Mouse (Mus musculus): Measurements from ENCODE around the gene Atpaf2. TPM values are rescaled to one million over a fixed set of nuclear protein-coding genes. Genes with fewer than 3 reads are reported as not detected.

Atpaf2 gene
- polyA plus RNA-seq, 1 experiment from 2014 or later: 60.3 TPM

DNA sequence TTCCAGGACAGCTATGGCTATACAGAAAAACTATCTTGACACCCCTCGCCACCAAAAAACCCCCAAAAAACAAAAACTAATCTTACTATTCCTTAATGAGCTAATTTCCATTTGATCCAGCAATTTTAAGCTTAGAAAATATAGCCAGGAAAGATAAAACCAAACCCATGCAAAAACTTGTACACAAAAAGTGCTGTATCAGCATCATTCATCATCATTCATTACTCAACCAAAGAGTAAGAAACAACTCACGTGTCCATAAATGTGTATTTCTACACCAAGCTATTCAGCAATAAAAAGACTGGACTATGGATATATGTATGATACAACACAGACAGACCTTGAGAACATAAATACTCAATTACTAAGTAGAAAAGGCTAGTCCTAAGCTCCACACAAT, 5.3 kb downstream of the Atpaf2 start:
- no peaks in the 10 kb centered on the region for H3K27me3 ChIP-seq (replicated peaks; ENCODE audit: control insufficient read depth, insufficient read depth, low read length)
- no peak overlapping the region for H3K9ac ChIP-seq (ENCODE audit: low read depth, low read length)
- 0 out of 2 replicates have a peak overlapping the region, but pooled peaks have one; percentile 41 for H3K27ac ChIP-seq (ENCODE audit: low read depth, low read length)
- H3K9me3 ChIP-seq (ENCODE audit: control insufficient read depth): no peaks in the 10 kb centered on the region
- no peak overlapping the region for H3K4me3 ChIP-seq (ENCODE audit: low read depth, low read length)
- H3K4me1 ChIP-seq (replicated peaks; ENCODE audit: control insufficient read depth, insufficient read depth, low read length): peaks cover 3% of the 10 kb centered on the region; the same call in 1 of the 2 replicates
- 66% methylated on average over 2 of the region's 2 CpGs for WGBS
- no peak for TF ChIP-seq CTCF (IDR thresholded peaks at IDR 0.05; ENCODE audit: low read depth)
- no peak overlapping the region for H3K4me2 ChIP-seq (replicated peaks; ENCODE audit: low read depth)
- no peak for ATAC-seq
- peaks cover 13% of the 10 kb centered on the region for H3K36me3 ChIP-seq (ENCODE audit: control insufficient read depth, insufficient read depth)

DNA sequence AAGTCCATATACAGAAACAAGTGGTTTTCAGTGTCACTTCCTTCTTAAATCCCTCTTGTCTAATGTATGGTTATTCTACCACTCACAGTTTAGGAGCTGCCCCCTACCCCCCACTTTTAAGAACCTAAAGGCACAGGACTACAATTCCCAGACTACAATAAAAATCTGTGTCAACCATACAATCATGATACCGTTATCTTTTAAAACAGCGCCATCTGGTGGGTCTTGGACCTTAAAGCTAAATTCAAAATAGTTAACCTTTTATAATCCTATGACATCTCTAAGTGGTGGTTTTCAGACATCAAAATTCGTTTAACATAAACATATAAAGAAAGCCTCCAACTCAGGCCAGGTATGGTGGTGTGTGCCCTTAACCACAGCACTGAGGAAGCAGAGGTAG, 6.1 kb downstream of the Atpaf2 start:
- Histone ChIP-seq H3K27ac (ENCODE audit: low read depth, low read length) (no peak overlapping the region), H3K36me3 (ENCODE audit: control insufficient read depth, insufficient read depth) (peaks cover 19% of the 10 kb centered on the region), H3K4me1 (replicated peaks; ENCODE audit: control insufficient read depth, insufficient read depth, low read length) (peaks cover 3% of the 10 kb centered on the region; the same call in 1 of the 2 replicates), H3K9me3 (ENCODE audit: control insufficient read depth) (no peaks in the 10 kb centered on the region), H3K27me3 (replicated peaks; ENCODE audit: control insufficient read depth, insufficient read depth, low read length) (no peaks in the 10 kb centered on the region), H3K4me3 (ENCODE audit: low read depth, low read length) (no peak overlapping the region), H3K4me2 (replicated peaks; ENCODE audit: low read depth) (no peak overlapping the region), H3K9ac (ENCODE audit: low read depth, low read length) (no peak overlapping the region)
- ATAC-seq: no peak
- TF ChIP-seq CTCF (IDR thresholded peaks at IDR 0.05; ENCODE audit: low read depth): peak; percentile 77
- WGBS: 7% methylated on average over 3 of the region's 3 CpGs

DNA sequence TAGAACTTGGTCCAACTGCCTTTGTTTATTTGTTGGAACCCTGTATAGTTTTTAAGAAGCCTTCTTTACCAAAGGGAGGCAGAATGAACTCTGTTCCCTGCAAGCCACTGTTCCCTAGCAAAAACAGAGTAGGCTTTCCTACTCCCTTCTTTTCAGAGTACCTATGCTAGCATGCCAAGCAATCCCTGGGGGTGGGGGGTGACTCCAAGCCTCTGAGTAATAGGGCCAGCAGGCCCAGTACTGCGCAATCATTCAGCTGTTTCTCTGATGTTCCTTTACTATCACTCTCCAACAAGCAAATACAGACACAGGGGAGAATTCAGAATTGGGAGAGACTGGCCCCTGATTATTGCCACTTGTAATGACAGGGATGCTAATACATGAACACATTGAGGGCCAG, 11.7 kb downstream of the Atpaf2 start:
- TF ChIP-seq CTCF (IDR thresholded peaks at IDR 0.05; ENCODE audit: low read depth): no peak
- H3K9ac ChIP-seq (ENCODE audit: low read depth, low read length): no peak overlapping the region
- no peak overlapping the region for H3K4me3 ChIP-seq (ENCODE audit: low read depth, low read length)
- no peak for ATAC-seq
- 94% methylated on average over 1 of the region's 1 CpGs for WGBS
- H3K36me3 ChIP-seq (ENCODE audit: control insufficient read depth, insufficient read depth): peaks cover 72% of the 10 kb centered on the region
- H3K27me3 ChIP-seq (replicated peaks; ENCODE audit: control insufficient read depth, insufficient read depth, low read length): no peaks in the 10 kb centered on the region
- H3K27ac ChIP-seq (ENCODE audit: low read depth, low read length): no peak overlapping the region
- no peak overlapping the region for H3K4me2 ChIP-seq (replicated peaks; ENCODE audit: low read depth)
- H3K9me3 ChIP-seq (ENCODE audit: control insufficient read depth): no peaks in the 10 kb centered on the region
- H3K4me1 ChIP-seq (replicated peaks; ENCODE audit: control insufficient read depth, insufficient read depth, low read length): no peaks in the 10 kb centered on the region

DNA sequence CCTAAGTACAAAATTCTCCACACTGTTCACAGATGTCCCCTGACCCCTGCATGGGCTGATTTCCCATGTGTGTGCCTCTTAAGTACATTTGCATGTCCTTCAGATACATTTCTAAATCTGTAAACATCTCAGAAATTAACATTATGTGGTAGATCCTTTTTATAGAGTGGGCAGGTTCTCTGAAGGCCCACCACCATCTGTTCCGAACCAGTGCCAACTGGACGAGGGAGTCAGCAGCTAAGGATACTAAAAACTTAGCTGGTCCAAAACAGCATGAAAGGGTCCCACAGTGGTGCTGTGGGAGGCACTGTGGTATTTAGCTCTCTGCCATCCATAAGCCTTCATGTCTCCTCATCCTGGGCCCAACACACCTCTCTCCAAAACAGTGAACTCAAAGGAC, 21.1 kb downstream of the Atpaf2 start:
- H3K36me3 ChIP-seq (ENCODE audit: control insufficient read depth, insufficient read depth): peaks cover 40% of the 10 kb centered on the region
- H3K4me2 ChIP-seq (replicated peaks; ENCODE audit: low read depth): no peak overlapping the region
- no peak overlapping the region for H3K4me3 ChIP-seq (ENCODE audit: low read depth, low read length)
- no peak overlapping the region for H3K27ac ChIP-seq (ENCODE audit: low read depth, low read length)
- no peak for TF ChIP-seq CTCF (IDR thresholded peaks at IDR 0.05; ENCODE audit: low read depth)
- no peaks in the 10 kb centered on the region for H3K9me3 ChIP-seq (ENCODE audit: control insufficient read depth)
- no peaks in the 10 kb centered on the region for H3K27me3 ChIP-seq (replicated peaks; ENCODE audit: control insufficient read depth, insufficient read depth, low read length)
- ATAC-seq: no peak
- H3K9ac ChIP-seq (ENCODE audit: low read depth, low read length): no peak overlapping the region
- 83% methylated on average over 2 of the region's 2 CpGs for WGBS
- no peaks in the 10 kb centered on the region for H3K4me1 ChIP-seq (replicated peaks; ENCODE audit: control insufficient read depth, insufficient read depth, low read length)

DNA sequence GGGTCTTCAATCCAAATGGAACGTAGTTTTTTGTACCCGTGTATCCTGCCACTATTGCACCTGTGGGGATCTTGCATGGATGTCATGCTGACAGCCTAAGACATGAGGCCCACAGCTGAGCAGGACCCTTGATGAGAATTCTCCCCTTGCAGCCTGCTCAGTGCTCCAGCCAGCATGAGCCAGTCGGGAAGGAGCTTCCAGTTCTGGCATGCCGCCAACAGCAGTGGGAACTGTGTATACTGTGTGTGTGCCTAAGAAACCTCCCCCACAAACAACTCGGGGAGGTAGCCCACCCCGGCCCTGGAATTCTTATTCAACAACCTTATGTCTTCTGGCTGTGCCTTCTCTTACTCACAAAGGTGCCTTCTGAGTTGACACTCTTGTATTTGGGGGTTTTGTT, 21.7 kb downstream of the Atpaf2 start:
- no peaks in the 10 kb centered on the region for H3K27me3 ChIP-seq (replicated peaks; ENCODE audit: control insufficient read depth, insufficient read depth, low read length)
- ATAC-seq: no peak
- H3K36me3 ChIP-seq (ENCODE audit: control insufficient read depth, insufficient read depth): peaks cover 33% of the 10 kb centered on the region
- no peak overlapping the region for H3K4me3 ChIP-seq (ENCODE audit: low read depth, low read length)
- no peaks in the 10 kb centered on the region for H3K4me1 ChIP-seq (replicated peaks; ENCODE audit: control insufficient read depth, insufficient read depth, low read length)
- no peak for TF ChIP-seq CTCF (IDR thresholded peaks at IDR 0.05; ENCODE audit: low read depth)
- no peaks in the 10 kb centered on the region for H3K9me3 ChIP-seq (ENCODE audit: control insufficient read depth)
- WGBS: 57% methylated on average over 6 of the region's 6 CpGs
- no peak overlapping the region for H3K4me2 ChIP-seq (replicated peaks; ENCODE audit: low read depth)
- H3K9ac ChIP-seq (ENCODE audit: low read depth, low read length): no peak overlapping the region
- no peak overlapping the region for H3K27ac ChIP-seq (ENCODE audit: low read depth, low read length)

DNA sequence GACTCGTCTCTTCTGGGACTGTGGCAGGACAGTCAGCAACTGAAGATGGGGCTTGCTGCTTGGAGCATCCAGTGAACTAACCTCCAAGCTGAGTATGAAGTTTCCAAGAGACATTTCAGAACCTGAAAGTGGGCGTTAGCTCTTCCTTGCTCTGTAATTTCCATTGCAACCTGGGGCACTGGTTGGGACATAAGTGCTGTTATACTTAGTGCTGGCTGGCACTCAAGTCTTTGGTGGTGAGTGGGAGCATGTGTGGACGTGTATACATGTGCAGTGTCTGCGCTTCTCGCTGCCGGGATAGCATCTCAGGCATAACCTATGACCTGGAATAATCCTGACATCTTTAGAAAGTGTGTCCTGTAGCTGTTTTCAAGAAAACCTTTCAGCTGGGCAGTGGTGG, 26.9 kb downstream of the Atpaf2 start:
- Histone ChIP-seq H3K4me1 (replicated peaks; ENCODE audit: control insufficient read depth, insufficient read depth, low read length) (peaks cover 8% of the 10 kb centered on the region), H3K36me3 (ENCODE audit: control insufficient read depth, insufficient read depth) (peaks cover 6% of the 10 kb centered on the region; the same call in 1 of the 2 replicates), H3K9ac (ENCODE audit: low read depth, low read length) (no peak overlapping the region), H3K9me3 (ENCODE audit: control insufficient read depth) (no peaks in the 10 kb centered on the region), H3K27me3 (replicated peaks; ENCODE audit: control insufficient read depth, insufficient read depth, low read length) (no peaks in the 10 kb centered on the region), H3K27ac (ENCODE audit: low read depth, low read length) (no peak overlapping the region), H3K4me3 (ENCODE audit: low read depth, low read length) (no peak overlapping the region), H3K4me2 (replicated peaks; ENCODE audit: low read depth) (no peak overlapping the region)
- WGBS: 82% methylated on average over 6 of the region's 6 CpGs
- ATAC-seq: no peak
- TF ChIP-seq CTCF (IDR thresholded peaks at IDR 0.05; ENCODE audit: low read depth): no peak

DNA sequence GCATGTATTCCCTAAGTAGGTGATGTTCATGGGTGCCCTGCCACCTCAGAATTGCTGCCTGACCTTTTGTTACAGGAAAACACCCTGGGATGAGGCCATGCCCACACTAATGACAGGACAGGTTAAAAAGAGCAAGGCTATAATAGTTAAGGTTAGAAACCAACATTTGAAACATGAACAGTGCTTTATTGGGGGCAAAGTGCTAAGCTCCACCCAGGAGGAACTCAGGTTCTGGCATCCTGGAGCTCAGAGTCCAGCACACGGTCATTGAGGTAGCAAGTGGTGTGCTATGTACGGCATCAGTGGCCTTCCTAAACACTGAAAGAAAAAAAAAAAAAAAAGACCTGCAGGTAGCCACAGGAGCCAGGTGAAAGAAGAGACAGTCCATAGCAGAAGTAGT, 30.3 kb downstream of the Atpaf2 start:
- H3K9me3 ChIP-seq (ENCODE audit: control insufficient read depth): no peaks in the 10 kb centered on the region
- 38% methylated on average over 2 of the region's 2 CpGs for WGBS
- peak; percentile 93 for ATAC-seq
- no peaks in the 10 kb centered on the region for H3K36me3 ChIP-seq (ENCODE audit: control insufficient read depth, insufficient read depth)
- no peak for TF ChIP-seq CTCF (IDR thresholded peaks at IDR 0.05; ENCODE audit: low read depth)
- H3K4me2 ChIP-seq (replicated peaks; ENCODE audit: low read depth): no peak overlapping the region; the same call in none of the 2 replicates
- H3K4me1 ChIP-seq (replicated peaks; ENCODE audit: control insufficient read depth, insufficient read depth, low read length): peaks cover 8% of the 10 kb centered on the region
- H3K27me3 ChIP-seq (replicated peaks; ENCODE audit: control insufficient read depth, insufficient read depth, low read length): no peaks in the 10 kb centered on the region
- H3K27ac ChIP-seq (ENCODE audit: low read depth, low read length): peak overlapping the region; percentile 81
- H3K9ac ChIP-seq (ENCODE audit: low read depth, low read length): no peak overlapping the region
- no peak overlapping the region for H3K4me3 ChIP-seq (ENCODE audit: low read depth, low read length)

Data from intestine, postnatal 0 days (tissue).